Mouse (Mus musculus): ENCODE results near the gene Tomm40l.

The Tomm40l gene

DNA sequence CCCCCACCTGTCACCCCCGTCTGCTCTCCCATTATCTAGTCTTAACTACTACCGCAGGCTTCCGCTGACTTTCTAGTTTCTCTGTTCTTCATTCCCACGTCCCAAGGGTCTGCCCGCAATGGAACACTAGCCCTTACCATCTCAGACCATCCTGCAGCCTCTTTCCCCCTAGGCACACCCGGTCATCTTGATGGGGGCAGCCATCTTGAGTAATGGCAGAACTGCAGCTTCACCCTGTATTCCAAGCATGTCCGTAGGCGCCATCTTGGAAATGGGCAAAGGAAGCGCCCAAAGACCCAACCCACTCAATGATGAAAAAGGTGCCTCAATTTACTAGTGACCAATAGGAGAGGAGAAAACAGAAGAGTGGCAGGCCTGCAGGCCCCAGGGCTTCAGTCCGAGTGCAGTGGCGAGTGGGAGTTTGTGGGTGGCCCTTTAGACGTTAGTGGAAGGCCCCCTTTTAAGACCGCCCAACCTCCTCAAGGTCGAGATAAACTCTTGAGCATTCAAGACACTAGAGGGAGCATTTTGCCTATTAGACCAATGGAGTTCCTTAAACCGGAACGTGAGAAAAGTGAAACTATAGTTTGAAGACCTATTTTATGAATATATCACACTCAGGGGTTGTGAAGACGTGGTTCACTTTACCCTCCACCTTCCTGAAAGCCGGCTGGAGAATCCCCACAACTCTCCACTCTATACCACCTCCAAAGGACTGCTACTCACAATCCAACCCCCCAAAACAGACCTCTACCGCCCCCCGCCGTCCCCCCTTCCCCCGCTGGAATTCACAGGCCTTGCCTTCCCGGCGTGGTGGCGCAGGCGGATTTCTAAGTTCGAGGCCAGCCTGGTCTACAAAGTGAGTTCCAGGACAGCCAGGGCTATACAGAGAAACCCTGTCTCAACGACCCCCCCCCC, at the start of gene Tomm40l:
TSS of gene Tomm40l (minus strand) at position 277 of the 918 bp plus-strand sequence.
- POLR2A ChIA-PET = interaction anchor here in 3 of 4 experiments (0.6 to 3.4 kb wide), 25 partner anchors 9 to 280 kb away, joined by 3 to 24 read pairs (median 5); partner anchors contain the start of genes B4galt3 (in 2 of the 3), Pcp4l1 (in 2 of the 3), Ppox (in 2 of the 3) and Alyref2 (in 1 of the 3)
- CTCF ChIA-PET = interaction anchor here in 3 of 4 experiments (0.6 to 3.0 kb wide), 28 partner anchors 9 to 342 kb away, joined by 3 to 22 read pairs (median 5); partner anchors contain the start of genes Ndufs2 (in 1 of the 3), Nr1i3 (in 1 of the 3), Pcp4l1 (in 1 of the 3) and Ppox (in 1 of the 3)

DNA sequence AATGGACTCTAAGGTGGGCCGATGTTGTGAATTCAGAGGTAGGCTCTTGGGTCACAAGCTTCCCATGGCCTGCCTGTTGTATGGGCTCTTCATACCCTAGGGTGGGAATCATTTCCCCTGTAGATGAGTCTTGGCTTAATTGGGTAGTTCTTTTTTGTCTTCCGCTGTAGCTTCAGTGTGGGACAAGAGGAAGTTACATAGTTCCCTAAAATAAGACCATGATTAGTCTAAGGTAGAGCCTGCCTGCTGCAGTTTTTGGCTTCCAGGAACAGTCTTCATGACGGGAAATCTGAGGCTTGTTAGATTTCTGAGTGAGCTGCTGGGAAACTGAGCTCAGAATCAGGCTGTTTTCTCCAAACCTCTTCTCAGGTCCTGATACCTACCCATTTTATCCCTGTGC, 49.8 kb upstream of the Tomm40l start:
- ChIA-PET POLR2A (interaction anchor here in 2 of 4 experiments (0.9 to 4.2 kb wide), 12 partner anchors 10 to 230 kb away, joined by 3 to 119 read pairs (median 8); partner anchors contain the start of genes Ppox (in 2 of the 2), Alyref2 (in 1 of the 2), Klhdc9 (in 1 of the 2) and Ufc1 (in 1 of the 2)), CTCF (interaction anchor here in 2 of 4 experiments (0.7 to 3.9 kb wide), 6 partner anchors 9 to 44 kb away, joined by 3 to 38 read pairs (median 4); partner anchors contain the start of gene Ppox (in 2 of the 2))

DNA sequence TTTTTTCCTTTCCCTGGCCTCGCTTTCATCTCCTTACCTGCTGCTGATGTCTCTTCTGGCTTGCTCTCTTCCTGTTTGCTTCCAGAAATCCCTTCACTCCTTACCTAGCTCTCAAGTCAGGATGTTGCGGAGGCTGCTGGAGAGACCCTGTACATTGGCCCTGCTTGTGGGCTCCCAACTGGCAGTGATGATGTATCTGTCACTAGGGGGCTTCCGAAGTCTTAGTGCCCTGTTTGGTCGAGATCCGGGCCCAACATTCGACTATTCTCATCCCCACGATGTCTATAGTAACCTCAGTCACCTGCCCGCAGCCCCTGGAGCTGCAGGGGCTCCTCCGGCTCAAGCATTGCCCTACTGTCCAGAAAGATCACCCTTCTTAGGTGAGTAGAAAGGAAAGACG, 49.3 kb upstream of the Tomm40l start:
- ChIA-PET CTCF (interaction anchor here (0.6 to 3.9 kb wide), 12 partner anchors 9 to 1005 kb away, joined by 3 to 38 read pairs (median 4); partner anchors contain the start of genes Ppox (in 4 of the 4), Nit1 (in 1 of the 4) and Pfdn2 (in 1 of the 4)), POLR2A (interaction anchor here in 3 of 4 experiments (0.7 to 4.2 kb wide), 18 partner anchors 9 to 231 kb away, joined by 3 to 119 read pairs (median 10); partner anchors contain the start of genes Ppox (in 3 of the 3), Ufc1 (in 2 of the 3), Usp21 (in 2 of the 3) and Alyref2 (in 1 of the 3))

DNA sequence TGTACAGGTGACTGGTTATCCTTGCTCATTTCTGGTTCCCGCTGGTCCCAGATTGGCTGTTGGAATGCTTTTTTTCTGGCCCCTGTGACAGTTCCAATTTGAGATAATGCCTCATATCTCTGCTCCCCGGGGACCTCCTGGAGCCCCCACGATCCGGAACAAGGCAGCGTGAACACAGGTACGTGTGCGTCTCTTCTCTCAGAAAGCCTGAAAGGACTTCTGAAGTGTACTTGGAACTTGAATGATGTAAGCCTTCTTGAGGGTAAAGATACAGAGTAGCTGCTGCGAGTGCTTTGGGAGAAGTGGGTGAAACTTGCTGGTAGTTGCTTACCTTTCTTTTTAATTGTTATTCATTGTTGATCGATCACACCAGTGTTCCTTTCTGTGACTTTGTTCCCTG, 48.9 kb upstream of the Tomm40l start:
- ChIA-PET CTCF (interaction anchor here (0.5 to 3.9 kb wide), 12 partner anchors 8 to 1006 kb away, joined by 3 to 38 read pairs (median 4); partner anchors contain the start of genes Ppox (in 4 of the 4), Adamts4 (in 1 of the 4), Nit1 (in 1 of the 4) and Pfdn2 (in 1 of the 4)), POLR2A (interaction anchor here (0.6 to 4.2 kb wide), 39 partner anchors 9 to 1114 kb away, joined by 3 to 119 read pairs (median 7); partner anchors contain the start of genes Ppox (in 4 of the 4), Klhdc9 (in 2 of the 4), Ndufs2 (in 2 of the 4) and Ufc1 (in 2 of the 4))

DNA sequence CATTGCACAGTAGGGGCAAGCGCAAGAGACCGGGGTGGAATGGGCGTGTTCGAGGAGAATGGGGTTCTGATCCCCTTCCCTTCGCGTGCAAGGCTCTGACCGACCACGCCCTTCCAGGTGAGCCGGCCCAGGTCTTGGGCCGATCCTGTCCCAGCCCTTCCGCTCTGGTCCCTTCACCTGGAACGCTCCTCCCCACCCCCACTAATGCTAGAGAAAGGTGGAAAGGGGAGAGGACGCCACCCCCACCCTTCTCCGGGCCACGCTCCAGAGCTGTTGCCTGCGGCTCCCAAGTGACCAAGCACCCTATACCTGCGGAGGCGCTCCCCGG, 48.2 kb upstream of the Tomm40l start:
- ChIA-PET CTCF (interaction anchor here (0.5 to 3.9 kb wide), 12 partner anchors 10 to 231 kb away, joined by 3 to 38 read pairs (median 4); partner anchors contain the start of genes Ppox (in 4 of the 4), Adamts4 (in 1 of the 4), F11r (in 1 of the 4) and Klhdc9 (in 1 of the 4)), POLR2A (interaction anchor here (0.5 to 4.2 kb wide), 76 partner anchors 8 to 375 kb away, joined by 3 to 119 read pairs (median 5); partner anchors contain the start of genes Ppox (in 4 of the 4), Ndufs2 (in 3 of the 4), Usp21 (in 3 of the 4) and Adamts4 (in 2 of the 4))

DNA sequence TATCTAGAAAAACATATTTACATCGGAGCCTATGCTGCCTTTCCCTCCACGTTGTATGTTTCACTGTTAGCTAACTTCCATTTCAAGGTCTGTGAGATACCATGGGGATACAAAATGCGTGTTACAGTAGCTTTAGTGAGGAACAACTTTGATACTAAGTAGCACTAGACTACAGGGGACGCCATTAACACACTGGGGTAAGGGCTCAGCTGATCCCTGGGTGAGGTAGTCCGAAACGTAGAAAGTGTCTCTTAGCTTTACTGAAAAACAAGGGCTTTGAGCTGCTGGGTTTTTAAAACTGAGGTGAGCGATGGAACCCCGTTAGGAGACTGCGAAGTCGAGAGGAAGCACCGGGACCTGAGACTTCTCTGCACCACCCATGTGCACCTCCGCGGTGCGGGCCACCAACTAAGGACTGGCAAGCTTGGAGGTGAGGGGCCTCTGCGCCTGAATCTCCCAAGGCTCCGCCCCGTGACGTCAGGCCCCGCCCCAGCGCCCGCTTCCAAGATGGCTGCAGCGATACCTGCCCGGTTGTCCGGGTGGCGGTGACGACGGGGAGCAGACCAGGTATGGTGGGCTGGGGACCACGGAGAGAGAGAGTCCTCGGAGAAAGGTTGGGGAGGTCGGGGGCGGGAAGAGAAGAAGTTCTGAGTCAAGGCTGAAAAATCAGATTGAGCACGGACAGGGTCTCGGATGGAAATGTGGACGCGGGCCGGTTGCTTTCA, 47.7 kb upstream of the Tomm40l start, which contains the start of gene B4galt3:
TSS of gene B4galt3 (plus strand) at position 481 of the 725 bp plus-strand sequence.
- POLR2A ChIA-PET = interaction anchor here (0.5 to 4.2 kb wide), 94 partner anchors 8 to 385 kb away, joined by 3 to 119 read pairs (median 5); partner anchors contain the start of genes Ppox (in 4 of the 4), Adamts4 (in 3 of the 4), Dedd (in 3 of the 4) and Klhdc9 (in 3 of the 4)

DNA sequence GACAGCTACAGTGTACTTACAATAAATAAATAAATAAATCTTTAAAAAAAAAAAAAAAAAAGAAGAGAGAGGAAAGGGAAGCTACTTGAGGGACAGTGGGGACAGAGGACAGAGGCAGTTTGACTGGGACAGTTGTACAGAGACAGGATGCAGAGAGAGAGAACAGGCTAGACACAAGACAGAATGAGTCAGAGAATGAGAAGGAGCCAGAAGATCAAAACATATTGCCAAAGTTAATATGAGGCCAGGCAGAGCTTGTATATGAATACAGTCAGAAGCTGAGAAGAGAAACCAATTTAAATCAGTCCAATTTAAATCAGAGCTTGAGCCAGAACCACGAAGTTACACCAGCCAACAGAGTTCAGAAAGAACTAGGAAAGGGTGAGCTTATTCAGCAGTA, 46.0 kb upstream of the Tomm40l start:
- ChIA-PET CTCF (interaction anchor here in 3 of 4 experiments (0.6 to 1.9 kb wide), 10 partner anchors 11 to 1253 kb away, joined by 3 to 13 read pairs (median 4); partner anchors contain the start of genes Ppox (in 2 of the 3) and Cfap45 (in 1 of the 3)), POLR2A (interaction anchor here in 2 of 4 experiments (0.7 to 2.9 kb wide), 8 partner anchors 9 to 72 kb away, joined by 3 to 15 read pairs (median 4); partner anchors contain the start of genes Ppox (in 2 of the 2), Dedd (in 1 of the 2) and Pcp4l1 (in 1 of the 2))

More for the DNA sequence above, 47.7 kb upstream of the Tomm40l start, which contains the start of gene B4galt3:
- CTCF ChIA-PET = interaction anchor here in 3 of 4 experiments (0.5 to 3.9 kb wide), 12 partner anchors 11 to 231 kb away, joined by 3 to 38 read pairs (median 4); partner anchors contain the start of genes Ppox (in 3 of the 3), F11r (in 1 of the 3), Klhdc9 (in 1 of the 3) and Ufc1 (in 1 of the 3)

DNA sequence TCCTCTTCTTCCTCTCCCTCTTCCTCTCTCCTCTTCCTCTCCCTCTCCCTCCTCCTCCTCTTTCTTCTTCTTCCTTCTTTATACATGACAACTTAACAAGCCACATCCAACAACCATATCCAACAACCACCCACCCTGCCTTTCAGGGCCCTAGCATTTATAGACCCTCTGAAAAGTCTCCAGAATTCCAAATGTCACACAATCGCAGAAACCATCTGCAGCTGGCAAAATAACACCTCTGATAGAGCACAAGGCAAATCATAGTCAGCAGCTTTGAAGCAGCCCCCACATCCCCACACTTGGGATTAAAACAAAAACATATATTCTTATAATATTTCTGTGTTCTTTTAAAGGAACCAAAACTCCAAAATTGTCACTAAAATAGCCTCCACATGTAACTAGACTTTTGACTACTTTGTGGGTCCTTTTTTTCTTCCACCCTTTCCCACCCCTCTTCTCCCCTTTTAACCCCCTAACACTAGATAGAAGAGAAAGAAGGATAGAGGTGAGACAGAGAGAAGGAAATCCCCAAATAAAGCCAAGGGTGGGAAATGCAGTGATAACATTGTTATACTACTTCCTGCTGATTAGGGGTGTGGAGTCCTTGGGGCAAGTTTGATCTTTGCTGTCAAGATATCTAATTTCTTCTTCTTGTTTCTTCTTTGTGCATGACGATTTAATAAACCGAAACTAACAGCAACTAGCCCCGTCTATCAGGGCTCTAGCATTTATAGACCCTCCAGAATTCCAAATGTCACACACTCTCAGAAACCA, 43.8 kb upstream of the Tomm40l start:
- POLR2A ChIA-PET = interaction anchor here in 1 of 4 experiments (1.2 to 2.9 kb wide), 2 partner anchors 15 to 95 kb away, joined by 3 to 15 read pairs; partner anchors contain the start of genes Klhdc9 and Ppox
- CTCF ChIA-PET = no interaction called here

DNA sequence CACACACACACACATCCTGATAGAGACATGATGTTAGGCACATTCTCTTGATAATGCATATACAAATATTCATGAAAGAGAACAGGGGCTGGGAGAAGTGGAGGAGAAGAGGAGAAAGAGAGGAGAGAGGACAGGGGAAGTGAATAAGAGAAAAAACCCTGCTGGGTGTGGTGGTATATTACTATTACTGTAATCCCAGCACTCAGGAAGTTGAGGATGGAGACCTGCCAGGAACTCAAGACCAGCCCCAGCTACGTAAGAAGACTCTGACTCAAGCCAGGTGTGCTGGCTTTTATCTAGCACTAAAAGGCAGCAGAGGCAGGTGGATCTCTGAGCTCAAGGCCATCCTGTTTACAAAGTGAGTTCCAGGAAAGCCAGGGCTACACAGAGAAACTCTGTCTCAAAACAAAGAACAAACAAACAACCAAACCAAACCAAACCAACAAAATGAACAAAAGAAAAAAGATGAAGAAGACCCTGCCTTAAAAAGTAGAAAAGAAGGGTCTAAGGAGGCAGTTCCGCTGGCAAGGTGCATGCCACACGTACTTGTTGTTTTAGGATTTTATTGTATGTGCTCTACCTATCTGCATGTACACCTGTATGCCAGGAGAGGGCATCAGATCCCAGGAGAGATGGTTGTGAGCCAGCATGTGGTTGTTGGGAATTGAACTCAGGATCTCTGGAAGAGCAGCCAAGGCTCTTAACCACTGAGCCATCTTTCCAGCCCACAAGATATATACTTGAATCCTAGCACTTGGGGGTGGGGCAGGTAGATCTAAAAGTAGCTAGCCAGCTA, 41.5 kb upstream of the Tomm40l start:
- ChIA-PET POLR2A (interaction anchor here (0.6 to 2.3 kb wide), 13 partner anchors 12 to 238 kb away, joined by 3 to 7 read pairs (median 3); partner anchors contain the start of genes Ppox (in 1 of the 4) and Usf1 (in 1 of the 4)), CTCF (interaction anchor here (0.6 to 3.1 kb wide), 13 partner anchors 12 to 812 kb away, joined by 3 to 20 read pairs (median 5); partner anchors contain the start of gene Ppox (in 1 of the 4))

DNA sequence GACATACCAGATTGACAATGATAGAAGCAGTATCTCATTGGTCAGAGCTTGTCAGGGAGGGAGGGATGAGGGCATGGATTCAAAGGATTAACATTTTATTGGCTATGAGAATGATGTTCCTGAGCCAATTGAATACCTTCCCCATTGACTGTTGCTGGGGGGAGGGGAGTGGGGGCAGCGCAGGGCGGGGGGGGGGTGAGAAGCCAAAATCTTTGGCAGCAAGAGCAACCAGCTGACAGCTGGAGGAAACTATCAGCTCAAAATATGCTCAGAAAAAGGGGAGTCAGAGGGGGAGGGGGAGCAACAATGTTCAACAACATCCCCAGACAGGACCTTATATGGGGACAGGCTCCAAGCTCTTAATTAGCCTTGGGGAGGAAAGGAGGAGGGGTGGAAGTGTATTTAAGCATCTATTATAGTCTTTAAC, 40.9 kb upstream of the Tomm40l start:
- CTCF ChIA-PET = interaction anchor here (0.6 to 3.1 kb wide), 15 partner anchors 8 to 1503 kb away, joined by 3 to 20 read pairs (median 3); partner anchors contain the start of genes Apoa2 (in 1 of the 4) and Ppox (in 1 of the 4)
- POLR2A ChIA-PET = interaction anchor here (0.6 to 2.3 kb wide), 18 partner anchors 11 to 238 kb away, joined by 3 to 10 read pairs (median 3); partner anchors contain the start of genes Ppox (in 1 of the 4) and Usf1 (in 1 of the 4)

DNA sequence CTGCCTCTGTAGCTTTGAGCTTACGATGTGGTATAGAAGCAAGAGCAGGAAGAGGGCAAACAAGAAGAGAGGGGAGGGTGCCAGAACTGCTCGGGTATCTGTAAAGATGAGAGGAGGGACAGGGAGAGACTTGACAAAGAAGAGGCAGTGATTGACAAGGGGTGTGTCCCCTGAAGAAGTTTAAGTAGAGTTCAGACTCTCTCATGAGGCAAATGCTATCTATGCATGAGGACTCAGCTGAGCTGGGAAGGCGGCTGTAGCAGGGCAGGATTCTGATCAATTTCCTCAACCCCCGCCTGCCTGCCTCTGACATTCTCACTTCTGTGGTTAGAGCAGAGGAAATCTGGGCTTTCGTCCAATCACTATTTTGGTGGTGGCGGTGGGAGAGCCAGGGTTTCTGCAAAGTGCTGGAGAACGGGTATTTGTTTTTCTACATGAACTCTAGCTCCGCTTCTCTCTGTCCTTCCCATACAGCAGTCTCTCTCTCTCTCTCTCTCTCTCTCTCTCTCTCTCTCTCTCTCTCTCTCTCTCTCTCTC, 40.3 kb upstream of the Tomm40l start:
- POLR2A ChIA-PET = interaction anchor here (0.6 to 2.3 kb wide), 16 partner anchors 9 to 685 kb away, joined by 3 to 10 read pairs (median 4); partner anchors contain the start of gene Ppox (in 1 of the 4)
- CTCF ChIA-PET = interaction anchor here (0.5 to 3.1 kb wide), 18 partner anchors 9 to 1502 kb away, joined by 3 to 20 read pairs (median 4); partner anchors contain the start of genes Apoa2 (in 1 of the 4), Itln1 (in 1 of the 4), Ndufs2 (in 1 of the 4) and Ppox (in 1 of the 4)

DNA sequence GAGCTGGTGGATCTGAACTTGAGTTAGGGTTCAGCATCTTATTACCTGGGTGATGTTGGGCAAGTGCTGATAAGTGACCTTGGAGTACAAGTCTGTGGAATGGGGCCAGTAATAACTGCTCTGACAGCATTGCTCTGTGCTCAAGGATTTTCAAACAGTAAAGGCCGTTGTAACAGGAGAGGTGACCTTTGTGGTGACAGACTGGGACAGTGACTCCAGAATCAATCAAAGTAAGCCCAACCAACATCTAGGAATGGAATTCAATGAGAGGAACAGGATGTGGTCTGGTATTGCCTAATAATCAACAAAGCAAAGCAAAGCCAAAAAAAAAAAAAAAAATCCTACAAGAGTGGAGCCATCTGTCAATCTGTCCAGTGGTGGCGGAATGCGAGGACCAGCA, 38.0 kb upstream of the Tomm40l start:
- ChIA-PET POLR2A (interaction anchor here in 2 of 4 experiments (1.0 to 1.4 kb wide), 4 partner anchors 10 to 25 kb away, joined by 3 to 5 read pairs (median 3); partner anchors contain the start of gene B4galt3 (in 1 of the 2)), CTCF (no interaction called here)

DNA sequence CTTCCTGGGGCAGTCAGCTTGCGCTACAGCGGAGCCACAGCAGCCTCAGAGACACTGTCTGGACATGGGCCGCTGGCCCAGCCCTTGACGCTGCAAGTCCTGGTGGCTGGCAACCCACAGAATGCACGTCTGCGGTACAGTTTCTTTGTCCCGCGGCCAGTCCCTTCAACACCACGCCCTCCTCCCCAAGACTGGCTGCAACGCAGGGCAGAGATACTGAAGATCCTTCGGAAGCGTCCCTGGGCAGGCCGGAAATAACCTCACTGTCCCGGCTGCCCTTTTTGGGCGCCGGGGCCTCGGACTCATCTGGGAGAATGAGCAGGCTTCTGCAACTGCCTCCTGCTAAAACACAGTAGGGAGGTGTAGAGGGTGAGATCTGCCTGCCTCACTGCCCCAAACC, 36.6 kb upstream of the Tomm40l start:
- ChIA-PET CTCF (interaction anchor here in 3 of 4 experiments (0.6 to 1.2 kb wide), 6 partner anchors 12 to 357 kb away, joined by 3 to 4 read pairs (median 3); no protein-coding TSS in a partner anchor), POLR2A (interaction anchor here in 2 of 4 experiments (1.0 to 2.6 kb wide), 3 partner anchors 11 to 152 kb away, joined by 4 to 8 read pairs (median 4); partner anchors contain the start of gene B4galt3 (in 2 of the 2))

DNA sequence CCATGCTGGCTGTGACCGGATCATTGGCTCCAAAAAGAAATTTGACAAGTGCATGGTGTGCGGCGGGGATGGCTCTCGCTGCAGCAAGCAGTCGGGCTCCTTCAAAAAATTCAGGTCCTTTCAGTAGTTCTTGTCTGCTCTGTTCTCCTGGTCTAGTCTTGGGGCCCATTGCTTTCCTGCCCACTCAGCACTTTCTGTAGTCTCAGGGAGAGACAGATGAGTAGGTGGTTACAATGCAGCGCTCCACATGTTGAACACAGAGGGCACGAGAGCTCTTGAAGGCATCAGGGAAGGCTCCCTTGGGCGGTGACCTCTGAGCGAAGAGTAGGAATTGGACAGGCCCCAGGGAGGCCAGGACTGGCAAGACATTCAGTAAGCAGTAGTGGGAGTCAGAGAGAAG, 35.5 kb upstream of the Tomm40l start:
- ChIA-PET POLR2A (interaction anchor here in 3 of 4 experiments (0.6 to 2.6 kb wide), 10 partner anchors 9 to 1244 kb away, joined by 3 to 14 read pairs (median 4); partner anchors contain the start of genes B4galt3 (in 2 of the 3), Ppox (in 2 of the 3) and Cfap126 (in 1 of the 3)), CTCF (interaction anchor here (0.5 to 1.8 kb wide), 13 partner anchors 10 to 356 kb away, joined by 3 to 8 read pairs (median 4); partner anchors contain the start of gene Ppox (in 1 of the 4))

Measured in embryonic stem cell, embryonic (primary cell).